Mouse (Mus musculus) gastrocnemius, adult 18-20 months (tissue): Measurements from ENCODE around the gene Keap1. TPM values are rescaled to one million over a fixed set of nuclear protein-coding genes. Genes with fewer than 3 reads are reported as not detected.
"Not testable (repeated sequence)": the region's sequence is repeated elsewhere in the genome, so short reads cannot be mapped to it uniquely, and the experiment has no call there.

Experiments
- DNase-seq: peaks from one replicate; pipeline ENCODE4 v3.0.0; 2021; ENCODE audit warnings: low spot score
- total RNA-seq, 2 experiments: library from RNA; stranded (reverse); gene quantifications; 2 replicates each; pipeline ENCODE4 v1.2.3; 2021

Gene Keap1
- total RNA-seq, 2 experiments from 2014 or later = 50.8 to 51.5 TPM

DNA sequence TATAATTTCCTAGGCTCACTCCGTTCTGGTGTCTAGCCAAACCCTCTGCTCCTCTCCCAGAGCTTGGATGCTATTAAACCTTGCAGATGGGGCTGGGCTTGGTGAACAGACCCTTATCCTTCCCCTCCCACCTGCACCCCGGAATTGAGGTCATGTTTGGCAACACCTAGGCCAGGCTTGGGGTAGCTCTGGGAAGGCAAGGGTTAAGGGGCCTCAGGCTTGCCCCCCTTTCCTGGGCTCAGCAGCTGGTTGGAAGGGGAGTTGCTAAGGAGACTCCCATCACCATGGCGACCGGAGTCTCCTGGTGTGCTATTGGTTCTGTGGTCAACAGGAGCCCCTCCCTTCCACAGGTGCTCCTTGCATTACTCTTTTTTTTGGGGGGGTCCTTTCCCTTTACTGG is 41.2 kb downstream of the Keap1 start:
- DNase-seq = no peak

DNA sequence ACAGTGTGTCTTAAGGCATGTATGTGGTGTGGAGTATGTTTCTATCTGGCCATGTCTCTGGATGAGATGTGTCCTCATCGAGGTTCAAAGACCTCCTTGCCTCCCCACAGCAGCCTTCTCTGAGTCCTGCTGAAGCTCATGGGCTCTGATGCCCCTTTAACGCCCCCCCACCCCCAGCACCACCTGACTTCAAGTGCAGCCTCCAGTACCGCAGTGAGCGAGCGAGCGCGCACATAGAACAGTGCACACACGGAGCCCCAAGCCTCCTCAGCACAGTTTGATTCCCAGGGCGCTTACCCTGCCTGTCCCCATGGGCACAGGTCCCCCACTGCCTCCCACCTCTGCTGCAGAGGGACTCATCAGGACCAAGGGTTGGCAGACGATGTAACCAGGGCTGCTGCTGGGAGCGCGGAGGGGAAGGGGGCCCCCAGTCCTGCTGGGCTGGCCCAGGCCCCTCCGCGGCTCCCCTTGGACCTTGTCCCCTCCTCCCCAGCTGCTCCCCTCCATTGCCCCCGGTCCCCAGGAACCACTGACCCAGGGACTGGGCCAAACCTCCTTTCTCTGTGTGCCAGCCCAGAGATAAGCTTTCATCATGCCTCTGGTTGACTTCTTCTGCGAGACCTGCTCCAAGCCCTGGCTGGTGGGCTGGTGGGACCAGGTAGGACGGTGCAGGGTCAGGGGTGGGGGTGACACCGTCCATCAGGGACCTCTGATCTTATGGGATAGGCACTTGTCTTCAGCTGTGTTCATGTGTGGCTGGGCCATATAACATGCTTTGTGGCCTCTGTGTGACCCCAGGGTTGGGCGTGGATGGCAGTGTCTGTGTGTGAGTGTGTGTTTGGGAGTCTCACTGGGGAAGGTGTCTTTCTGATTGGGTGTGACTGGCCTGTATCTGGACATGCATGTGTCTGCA is 42.4 kb downstream of the Keap1 start:
- no peak for DNase-seq

GRCm38 (mm10) chr9:21195736-21196505 is 43.2 kb downstream of the Keap1 start:
- DNase-seq = not testable (repeated sequence)

GRCm38 (mm10) chr9:21194787-21195493 is 44.2 kb downstream of the Keap1 start:
- DNase-seq = no peak

DNA sequence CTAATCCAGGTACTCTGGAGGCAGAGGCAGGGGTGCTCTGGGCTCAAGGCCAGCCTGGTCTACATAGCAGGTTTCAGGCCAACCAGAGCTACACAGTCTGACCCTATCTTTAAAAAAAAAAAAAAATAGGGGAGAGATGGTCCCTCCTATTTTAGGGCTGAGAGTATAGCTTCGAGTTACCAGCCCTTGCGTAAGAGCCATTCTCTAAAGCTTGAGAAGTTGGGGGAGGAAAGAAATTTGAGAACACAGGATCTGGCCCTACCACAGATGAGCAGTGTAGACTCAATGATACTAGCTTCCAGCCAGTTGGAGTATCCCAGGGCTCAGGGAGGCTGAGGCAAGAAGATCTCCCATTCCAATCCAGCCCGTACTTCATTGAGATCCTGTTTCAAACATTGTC is 45.4 kb downstream of the Keap1 start:
- DNase-seq = no peak

GRCm38 (mm10) chr9:21190670-21191069 is 48.5 kb downstream of the Keap1 start:
- DNase-seq = no peak

DNA sequence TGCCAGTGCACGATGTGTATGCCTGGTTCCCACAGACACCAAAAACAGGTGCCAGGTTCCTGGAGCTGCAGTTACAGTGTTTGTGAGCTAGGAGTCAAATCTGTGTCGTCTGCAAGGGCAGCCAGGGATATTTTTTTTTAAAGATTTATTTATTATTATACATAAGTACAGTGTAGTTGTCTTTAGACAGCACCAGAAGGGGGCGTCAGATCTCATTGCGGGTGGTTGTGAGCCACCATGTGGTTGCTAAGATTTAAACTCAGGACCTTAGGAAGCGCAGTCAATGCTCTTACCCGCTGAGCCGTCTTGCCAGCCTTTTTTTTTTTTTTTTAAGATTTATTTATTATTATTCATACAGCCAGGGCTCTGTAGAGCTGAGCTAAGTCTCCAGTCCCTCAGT is 49.3 kb downstream of the Keap1 start:
- DNase-seq = no peak

GRCm38 (mm10) chr9:21185436-21185835 is 53.7 kb downstream of the Keap1 start:
- peak; percentile 65 for DNase-seq

DNA sequence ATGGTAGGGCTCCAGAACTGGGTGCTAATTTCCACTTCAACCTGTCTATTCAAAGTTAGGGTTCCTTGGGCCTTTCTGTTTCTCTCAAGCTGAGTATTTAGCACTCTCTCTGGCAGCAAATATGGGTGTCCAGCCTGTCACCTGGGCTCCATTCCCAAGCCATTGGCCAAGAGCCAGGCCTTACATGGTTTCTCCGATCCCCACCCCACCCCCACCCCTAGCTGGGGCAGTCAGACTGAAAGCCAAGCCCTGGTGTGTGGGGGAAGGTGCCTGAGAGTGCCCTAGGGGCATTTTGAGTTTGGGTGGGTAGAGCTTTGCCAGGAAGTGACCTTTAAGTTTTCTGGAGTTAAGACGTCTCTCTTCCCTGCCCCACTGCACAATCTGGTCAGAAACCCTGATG is 54.4 kb downstream of the Keap1 start:
- DNase-seq = peak; percentile 83

DNA sequence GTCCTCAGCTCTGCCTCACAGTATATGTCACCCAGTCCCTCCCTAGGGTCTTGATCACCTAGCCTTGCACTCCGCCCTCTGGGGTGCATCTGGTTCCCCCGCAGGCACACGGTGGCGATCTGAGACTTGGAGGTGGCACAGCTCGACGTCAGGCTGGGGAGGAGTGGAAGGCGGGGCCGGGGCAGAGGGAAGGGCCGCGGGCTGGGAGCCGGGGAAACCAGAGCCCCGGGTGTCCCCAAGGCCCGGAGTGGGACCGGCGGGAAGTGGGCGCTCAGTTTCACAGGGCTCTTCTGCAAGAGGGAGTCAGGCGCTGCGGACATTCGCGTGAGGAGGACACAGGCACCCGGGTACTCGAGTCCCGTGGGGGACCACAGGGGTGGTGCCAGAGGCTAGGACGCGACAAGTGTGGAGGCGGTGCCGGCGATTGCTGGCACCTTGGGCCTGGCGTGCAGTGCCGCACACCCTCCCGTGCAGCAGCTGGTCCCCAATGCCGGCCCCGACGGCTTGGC is 55.2 kb downstream of the Keap1 start:
- peak; percentile 84 for DNase-seq

- no peak for DNase-seq
These were observed 55.7 kb downstream of the Keap1 start for GRCm38 (mm10) chr9:21183421-21183820.

DNA sequence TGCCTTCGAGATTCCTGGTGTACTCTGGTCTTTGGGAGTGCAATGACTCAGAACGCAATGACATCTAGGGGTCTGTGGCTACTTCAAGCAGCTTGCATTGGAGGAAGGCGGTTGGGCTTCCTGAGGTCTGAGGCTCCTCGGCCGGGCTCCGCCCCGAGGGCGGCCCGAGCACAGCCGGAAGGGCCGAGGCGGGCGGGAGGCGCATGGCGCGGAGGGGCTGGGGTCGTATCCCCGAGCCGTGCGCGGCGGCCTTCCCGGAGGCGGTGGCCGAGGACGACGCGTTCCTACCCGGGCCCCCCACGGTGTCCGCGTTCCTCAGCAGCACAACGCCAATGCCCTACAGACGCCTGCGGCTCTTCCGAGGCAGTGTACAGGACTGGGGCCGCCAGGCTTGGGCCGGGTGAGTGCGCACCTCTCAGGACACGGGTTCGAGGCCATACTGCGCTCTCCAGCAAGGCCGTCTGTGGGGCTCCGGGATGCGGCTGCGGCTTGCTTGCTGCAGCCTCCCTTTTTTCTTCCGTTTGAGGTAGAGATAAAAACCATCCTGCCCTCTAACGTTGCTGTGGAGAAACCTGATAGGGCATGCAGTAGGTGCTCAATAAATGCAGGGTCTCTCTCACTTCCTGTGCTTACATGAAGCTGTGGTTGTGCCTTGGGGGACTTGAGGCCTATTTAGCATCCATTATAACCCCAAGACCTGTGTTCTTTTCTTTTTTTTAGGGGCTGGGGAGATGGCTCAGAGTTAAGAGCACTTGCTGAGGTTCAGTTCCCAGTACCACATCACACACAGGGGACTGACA is 57.5 kb downstream of the Keap1 start:
- DNase-seq = no peak

GRCm38 (mm10) chr9:21180841-21181240 is 58.3 kb downstream of the Keap1 start:
- DNase-seq = no peak

GRCm38 (mm10) chr9:21180402-21180801 is 58.8 kb downstream of the Keap1 start:
- DNase-seq = no peak

Other genes starting within 250 kb of the Keap1 start
- 10 to 100 TPM; 57.9 to 58.8 TPM for gene Mrpl4, start 236.6 kb downstream of the Keap1 start, total RNA-seq
- 1 to 10 TPM; 1.6 to 3.0 TPM for gene Icam1, start 223.4 kb downstream of the Keap1 start, total RNA-seq
- gene Icam4, start 210.0 kb downstream of the Keap1 start, total RNA-seq = 1 to 10 TPM; 1.4 to 2.8 TPM
- not detected for gene Icam5, start 207.3 kb downstream of the Keap1 start, total RNA-seq
- gene Zglp1, start 172.3 kb downstream of the Keap1 start, total RNA-seq = not detected
- under 1 TPM; 0.17 to 0.34 TPM for gene Gm49373, start 166.3 kb downstream of the Keap1 start, total RNA-seq
- 10 to 100 TPM; 46.9 to 48.4 TPM for gene Fdx1l, start 165.7 kb downstream of the Keap1 start, total RNA-seq
- under 1 TPM; 0.43 to 0.64 TPM for gene Gm38431, start 147.4 kb downstream of the Keap1 start, total RNA-seq
- gene Raver1, start 147.4 kb downstream of the Keap1 start, total RNA-seq = 10 to 100 TPM; 16.8 to 20.2 TPM
- 1 to 10 TPM; 5.0 to 6.1 TPM for gene Tyk2, start 108.1 kb downstream of the Keap1 start, total RNA-seq
- gene Cdc37, start 89.4 kb downstream of the Keap1 start, total RNA-seq = 100 to 1,000 TPM; 128 to 140 TPM
- 10 to 100 TPM; 45.0 to 52.4 TPM for gene Pde4a, start 73.6 kb downstream of the Keap1 start, total RNA-seq
- gene S1pr5, start 9.1 kb upstream of the Keap1 start, total RNA-seq = under 1 TPM; 0.09 to 0.12 TPM
- gene Atg4d, start 25.9 kb upstream of the Keap1 start, total RNA-seq = 10 to 100 TPM; 64.7 to 67.6 TPM
- 1 to 10 TPM; 8.0 to 9.3 TPM for gene Kri1, start 48.6 kb upstream of the Keap1 start, total RNA-seq
- gene Cdkn2d, start 52.0 kb upstream of the Keap1 start, total RNA-seq = 1 to 10 TPM; 8.0 to 8.3 TPM
- gene Ap1m2, start 73.0 kb upstream of the Keap1 start, total RNA-seq = not detected
- 100 to 1,000 TPM; 159 to 162 TPM for gene Slc44a2, start 81.3 kb upstream of the Keap1 start, total RNA-seq
- gene Ilf3, start 128.5 kb upstream of the Keap1 start, total RNA-seq = 10 to 100 TPM; 17.3 to 22.2 TPM
- gene Qtrt1, start 172.5 kb upstream of the Keap1 start, total RNA-seq = 1 to 10 TPM; 5.8 to 6.3 TPM
- 10 to 100 TPM; 37.0 to 38.6 TPM for gene Dnm2, start 185.5 kb upstream of the Keap1 start, total RNA-seq